Mouse (Mus musculus): ENCODE results near the gene Gpr156.
"Not testable (repeated sequence)": the region's sequence is repeated elsewhere in the genome, so short reads cannot be mapped to it uniquely, and the experiment has no call there.

The Gpr156 gene

GRCm38 (mm10) chr16:37920842-37921409 lies 4.6 kb downstream of the Gpr156 start:
- no peak for DNase-seq

GRCm38 (mm10) chr16:37926087-37926486 lies 9.8 kb downstream of the Gpr156 start:
- DNase-seq, result no peak

GRCm38 (mm10) chr16:37927117-37927516 lies 10.8 kb downstream of the Gpr156 start:
- DNase-seq, result peak in 1 of 2 experiments; percentile 11

DNA sequence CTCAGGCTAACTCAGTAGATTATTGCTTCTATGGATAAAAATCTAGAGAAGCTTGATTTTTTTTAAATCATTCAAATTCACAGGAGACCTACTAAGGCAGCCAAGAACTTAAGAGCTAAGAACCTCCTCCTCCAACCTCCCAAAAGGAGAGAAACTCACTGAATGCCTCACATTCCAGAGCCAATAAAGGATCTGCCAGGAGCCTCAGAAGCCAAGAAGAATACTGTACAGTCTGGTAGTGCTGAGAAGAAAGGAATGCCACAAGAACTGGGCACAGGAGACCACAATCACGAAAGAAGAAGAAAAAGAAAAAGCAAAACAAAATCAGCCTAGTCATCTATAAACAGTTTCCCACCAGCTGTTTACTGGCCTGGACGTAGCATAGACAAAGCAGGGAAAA lies 12.7 kb downstream of the Gpr156 start:
- no peak for DNase-seq

GRCm38 (mm10) chr16:37929626-37930025 lies 13.3 kb downstream of the Gpr156 start:
- DNase-seq, result no peak

DNA sequence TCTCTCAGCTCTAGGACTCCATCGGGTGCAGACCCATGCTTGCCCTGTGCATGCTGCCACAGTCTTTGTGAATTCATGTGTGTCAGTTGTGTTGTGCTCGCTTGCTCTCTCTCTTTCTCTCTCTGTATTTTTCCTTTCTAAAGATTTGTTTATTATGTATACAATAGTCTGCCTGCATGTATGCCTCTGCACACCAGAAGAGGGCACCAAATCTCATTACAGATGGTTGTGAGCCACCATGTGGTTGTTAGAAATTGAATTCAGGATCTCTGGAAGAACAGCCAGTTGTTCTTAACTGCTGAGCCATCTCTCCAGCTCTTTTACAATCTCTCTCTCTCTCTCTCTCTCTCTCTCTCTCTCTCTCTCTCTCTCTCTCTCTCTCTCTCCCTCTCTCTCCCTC lies 18.6 kb downstream of the Gpr156 start:
- no peak for DNase-seq

DNA sequence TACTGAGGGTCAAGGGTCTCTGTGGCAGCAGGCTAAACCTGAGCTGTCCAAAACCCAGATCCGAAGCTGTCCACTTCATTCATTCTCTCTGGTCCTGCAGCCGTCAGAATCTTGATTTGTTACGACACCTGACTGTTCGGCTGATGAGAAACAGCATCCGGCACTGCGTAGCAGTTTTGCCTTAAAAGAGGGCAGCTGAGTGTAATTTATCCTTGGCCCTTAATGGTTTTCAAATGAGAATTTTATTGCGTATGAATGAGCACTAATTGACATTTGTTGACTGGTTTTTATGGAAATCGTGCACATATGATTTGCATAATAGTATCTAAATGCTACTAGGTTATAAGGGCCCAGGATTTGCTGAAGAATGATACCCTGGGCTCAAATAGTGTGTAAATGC lies 21.0 kb downstream of the Gpr156 start:
- no peak for DNase-seq

GRCm38 (mm10) chr16:37938125-37939081 lies 22.1 kb downstream of the Gpr156 start:
- DNase-seq, result peak; percentile 68 to 75

DNA sequence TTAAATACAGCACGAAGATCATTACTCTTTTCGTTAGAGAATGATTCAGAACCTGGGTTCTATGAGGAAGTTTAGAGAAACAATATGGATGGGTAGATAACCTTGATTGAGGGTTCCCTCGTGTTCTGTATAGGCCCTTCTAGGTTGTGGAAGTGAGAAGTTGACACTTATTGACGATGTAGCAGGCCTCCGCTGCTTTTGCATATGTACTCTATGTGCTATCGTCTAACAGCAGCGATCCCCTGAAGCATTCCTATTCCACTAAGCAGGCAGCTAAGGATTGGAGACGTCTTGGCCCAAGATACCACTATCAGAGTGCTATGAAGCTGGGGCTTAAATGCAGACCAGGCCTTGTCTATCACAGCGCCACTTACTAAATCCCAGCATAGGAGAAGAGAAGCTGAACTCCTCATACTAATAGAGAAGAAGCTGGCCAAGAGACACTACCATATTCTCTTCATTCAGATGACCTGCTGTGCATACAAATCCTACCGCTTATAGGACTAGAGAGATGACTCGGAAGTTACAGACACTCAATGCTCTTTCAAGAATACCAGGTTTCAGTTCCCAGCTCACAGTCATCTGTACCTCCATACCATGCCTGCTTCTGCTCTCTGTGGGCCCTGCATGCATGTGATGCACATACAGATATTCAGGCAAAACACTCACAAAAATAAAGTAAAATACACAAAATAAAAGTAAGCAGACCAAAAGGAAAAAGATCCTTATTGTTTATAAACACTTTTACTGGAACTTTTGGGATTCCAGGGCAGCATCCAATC lies 23.0 kb downstream of the Gpr156 start:
- no peak for DNase-seq

- DNase-seq, result no peak
Observed at GRCm38 (mm10) chr16:37940291-37940690, 24.0 kb downstream of the Gpr156 start.

DNA sequence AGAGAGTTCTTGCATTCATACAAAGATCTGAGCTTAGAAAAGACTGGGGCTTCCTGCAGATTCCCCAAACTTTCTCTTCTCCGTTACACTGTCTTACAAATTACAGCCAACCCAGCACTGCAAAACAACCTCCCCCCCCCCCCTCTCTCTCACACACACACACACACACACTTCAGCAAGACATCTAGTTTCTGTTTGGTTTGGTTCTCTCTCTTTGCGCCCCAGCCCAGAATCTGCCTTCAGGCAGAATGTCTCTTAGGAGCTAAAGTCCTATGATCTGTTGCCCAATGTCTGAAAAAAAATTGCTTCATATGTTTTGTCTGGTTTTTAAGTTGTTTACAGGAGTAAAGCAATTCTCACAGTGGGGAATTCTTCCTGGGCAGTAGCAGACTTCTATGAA lies 27.4 kb downstream of the Gpr156 start:
- DNase-seq, result no peak

- DNase-seq, result peak in 1 of 2 experiments; percentile 25
Observed at GRCm38 (mm10) chr16:37945031-37945796, 28.9 kb downstream of the Gpr156 start.

- DNase-seq, result peak; percentile 58 to 82
Observed at GRCm38 (mm10) chr16:37947160-37947559, 30.9 kb downstream of the Gpr156 start.

GRCm38 (mm10) chr16:37948365-37948764 lies 32.1 kb downstream of the Gpr156 start:
- no peak for DNase-seq

- no peak for DNase-seq
Observed at GRCm38 (mm10) chr16:37951171-37951570, 34.9 kb downstream of the Gpr156 start.

DNA sequence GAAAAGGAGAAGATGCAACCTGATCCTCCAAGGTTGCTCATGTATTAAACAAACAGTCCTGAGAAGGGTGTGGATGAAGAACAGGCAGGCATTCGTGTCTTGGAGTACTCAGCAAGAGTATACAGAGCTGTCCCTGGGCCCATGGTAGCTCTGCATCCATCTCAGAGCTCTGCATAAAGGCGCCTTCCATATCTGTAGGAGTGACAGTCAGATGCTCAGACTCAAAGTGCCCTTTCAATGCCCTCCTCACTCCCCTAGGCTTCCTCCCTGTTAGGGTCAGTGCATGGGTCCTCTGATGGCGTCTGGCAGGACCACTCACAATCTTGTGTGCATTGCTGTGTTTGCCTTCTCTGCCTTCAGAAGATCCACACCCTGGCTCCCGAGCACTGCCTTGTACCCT lies 36.9 kb downstream of the Gpr156 start:
- DNase-seq, result no peak

DNA sequence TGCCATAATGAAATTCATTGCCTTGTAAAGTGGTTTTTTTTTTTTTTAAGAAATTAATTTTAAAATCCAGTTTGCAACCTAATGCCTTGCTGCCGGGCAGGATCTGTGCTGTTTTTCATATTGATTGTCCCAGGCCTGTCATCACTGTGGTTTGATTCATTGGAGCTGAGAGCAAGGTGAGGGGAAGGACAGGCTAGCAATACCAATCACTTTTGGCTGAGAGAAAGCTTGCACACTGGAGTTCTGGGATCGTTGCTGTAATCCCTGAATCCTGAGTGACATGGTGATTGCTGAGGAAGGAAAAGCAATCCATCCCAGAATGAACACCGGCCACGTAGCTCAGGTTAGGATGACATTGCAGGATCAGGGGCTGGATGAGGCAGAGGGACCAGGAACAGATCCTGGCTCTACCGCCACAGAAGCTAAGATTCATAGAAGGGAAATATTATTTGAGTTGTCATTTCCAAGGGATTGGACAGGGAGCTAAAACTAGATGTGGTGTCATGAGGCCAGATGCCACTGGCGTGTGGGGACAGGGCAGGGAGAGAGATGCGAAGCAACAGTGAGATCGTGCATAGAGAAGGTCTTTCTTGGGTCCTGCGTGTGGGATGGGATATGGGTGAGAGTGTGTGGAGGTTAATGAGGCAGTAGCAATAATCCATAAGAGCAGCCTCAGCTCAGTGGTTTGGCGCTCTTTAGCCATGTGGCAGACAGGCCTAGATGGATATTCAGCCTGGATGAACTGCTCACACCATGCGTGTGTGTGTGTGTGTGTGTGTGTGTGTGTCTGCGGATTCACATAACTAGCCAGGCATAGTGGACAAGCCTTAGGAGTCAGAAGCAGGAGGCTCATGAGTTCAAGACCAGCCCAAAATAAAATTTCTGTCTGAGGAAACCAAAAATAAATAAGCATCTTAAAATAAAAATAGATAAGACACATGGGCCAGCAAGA lies 38.0 kb downstream of the Gpr156 start:
- no peak for DNase-seq

DNA sequence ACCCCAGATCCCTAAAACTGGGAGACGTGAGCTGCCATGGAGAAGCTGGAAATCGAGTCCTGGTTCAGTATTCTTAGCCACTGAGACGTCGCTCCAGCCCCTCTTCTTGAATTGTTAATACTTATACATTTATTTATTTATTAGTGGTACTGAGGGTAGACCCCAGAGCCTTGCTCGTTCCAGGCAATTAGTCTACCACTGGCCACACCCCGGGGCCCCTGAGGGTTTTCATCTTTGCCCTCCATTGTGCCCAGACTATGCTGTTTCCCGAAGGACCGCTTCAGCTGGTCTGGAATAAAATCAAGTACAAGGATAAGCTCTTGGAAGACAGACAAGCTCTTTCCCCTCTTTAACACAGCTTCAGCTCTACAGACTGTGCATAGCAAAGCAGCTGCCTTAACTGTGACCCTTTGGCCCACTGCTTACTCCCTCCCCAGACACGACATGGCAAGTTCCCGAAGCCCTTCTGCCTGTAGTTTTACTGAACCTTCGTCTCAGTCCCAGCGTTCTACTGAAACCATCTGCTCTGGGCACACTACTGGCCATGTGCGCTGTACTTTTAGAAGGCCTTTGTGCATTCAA lies 39.1 kb downstream of the Gpr156 start:
- no peak for DNase-seq

GRCm38 (mm10) chr16:37956076-37956676 lies 39.9 kb downstream of the Gpr156 start:
- DNase-seq, result no peak

- DNase-seq, result no peak
Observed at GRCm38 (mm10) chr16:37956751-37957150, 40.5 kb downstream of the Gpr156 start.

GRCm38 (mm10) chr16:37962696-37963095 lies 46.4 kb downstream of the Gpr156 start:
- not testable (repeated sequence) for DNase-seq
